Mouse (Mus musculus) gastrocnemius, adult 18-20 months (tissue): ENCODE measurements at regions not wholly inside any gene's neighbourhood (a gene's known extent, or its start where the extent isn't known, plus 50 kb on each side); places are given as distances from the start of the nearest gene placed in this dataset.

ENCODE experiments used
- DNase-seq: peaks from one replicate; pipeline ENCODE4 v3.0.0; 2021; ENCODE audit warnings: low spot score

GRCm38 (mm10) chr16:21359459-21359858 lies 63.5 kb upstream of the Vps8 start:
- no peak for DNase-seq

GRCm38 (mm10) chr16:21361406-21361805 lies 61.5 kb upstream of the Vps8 start:
- no peak for DNase-seq

DNA sequence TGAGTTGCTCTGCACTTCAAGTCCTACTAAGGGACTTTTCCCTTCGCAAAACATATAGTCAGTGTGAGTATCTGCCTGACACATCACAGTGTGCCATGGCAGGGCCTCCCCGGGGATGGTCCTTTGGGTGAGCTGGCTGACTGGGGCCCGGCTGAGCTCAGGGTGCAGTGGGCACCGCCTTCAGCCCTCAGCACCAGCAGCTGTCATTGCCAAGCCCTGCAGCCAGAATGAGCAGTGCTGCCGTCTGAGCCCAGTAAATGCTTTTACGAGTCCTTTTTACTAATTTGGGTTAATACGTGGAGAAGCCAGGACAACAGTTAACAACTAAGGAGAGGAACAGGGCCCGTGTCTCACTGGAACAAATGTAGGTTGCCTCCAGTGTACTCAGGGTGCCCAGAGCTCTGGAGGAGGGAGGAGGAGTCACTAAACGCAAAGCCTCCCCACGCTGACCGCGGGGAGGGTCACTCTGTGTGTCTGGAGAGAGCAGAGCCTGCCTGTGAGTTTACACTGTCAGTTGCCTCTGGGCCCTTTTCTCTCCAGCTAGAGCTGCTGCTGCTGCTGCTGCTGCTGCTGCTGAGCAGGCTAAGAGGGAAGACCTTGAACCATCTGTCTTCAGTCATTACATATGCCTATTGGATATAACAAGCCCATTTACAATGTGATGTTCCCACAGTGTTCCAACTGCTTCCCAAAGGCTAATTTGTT lies 60.1 kb upstream of the Vps8 start:
- DNase-seq: no peak

DNA sequence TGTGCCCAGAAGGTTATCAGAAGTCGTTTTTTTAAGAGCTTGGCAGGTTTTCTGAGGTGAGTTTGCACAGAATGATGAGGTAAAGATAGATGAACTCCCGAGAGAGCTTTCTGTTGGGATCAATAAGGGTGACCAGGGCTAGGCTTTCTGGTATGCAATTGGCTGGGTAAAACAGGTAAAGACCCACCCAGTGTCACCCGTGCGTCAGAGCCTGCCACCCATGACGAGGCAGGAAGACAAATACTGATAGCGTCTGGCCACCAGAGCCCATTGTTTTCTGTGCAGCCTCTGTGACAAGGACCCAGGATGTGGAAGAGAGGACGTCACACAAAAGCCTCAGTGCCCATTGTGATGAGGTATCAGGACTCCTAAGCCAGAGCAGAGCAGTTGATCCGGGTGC lies 58.0 kb upstream of the Vps8 start:
- DNase-seq: no peak

GRCm38 (mm10) chr16:21367449-21367848 lies 55.5 kb upstream of the Vps8 start:
- DNase-seq: no peak

DNA sequence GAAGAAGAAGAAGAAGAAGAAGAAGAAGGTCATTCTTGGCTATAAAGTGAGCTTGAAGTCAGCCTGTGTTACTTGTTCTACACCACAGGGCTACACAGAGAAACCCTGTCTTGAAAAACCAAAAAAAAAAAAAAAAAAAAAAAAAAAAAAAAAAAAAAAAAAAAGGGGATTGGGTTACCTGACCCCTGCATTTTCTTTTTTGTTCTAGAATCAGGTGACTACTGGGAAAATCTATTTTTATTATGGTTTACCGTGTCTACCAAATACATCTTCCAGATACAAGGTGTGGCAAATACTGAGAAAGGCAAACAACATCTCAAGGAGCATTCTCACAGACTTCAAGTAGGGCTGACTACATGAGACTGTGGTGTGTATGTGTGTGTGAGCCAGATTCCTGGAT lies 54.1 kb upstream of the Vps8 start:
- DNase-seq: no peak

- no peak for DNase-seq
Measured at GRCm38 (mm10) chr16:21369569-21370512, 53.1 kb upstream of the Vps8 start.
